Mouse (Mus musculus) limb, embryonic 12.5 days (tissue): ENCODE data around the gene Myof. TPM values are rescaled to one million over a fixed set of nuclear protein-coding genes. Genes with fewer than 3 reads are reported as not detected.

Experiments
- ATAC-seq: fragments of 200-750 bp; cut with Nextera tagmentation; 2 replicates; pipeline ENCODE4 v1.8.0; 2017; ENCODE audit warnings: low read depth, moderate TSS enrichment; ENCODE audit not compliant: insufficient number of reproducible peaks, insufficient read depth, low FRiP score, low TSS enrichment
- H3K27ac ChIP-seq: fragments of 300-500 bp; sonication (generic); 2 replicates; pipeline ENCODE4 v1.5.1; 2016; ENCODE audit warnings: mild to moderate bottlenecking, moderate library complexity
- H3K27me3 ChIP-seq: fragments of 300-500 bp; sonication (generic); 2 replicates; pipeline ENCODE4 v1.6.1; 2016; ENCODE audit warnings: mild to moderate bottlenecking, moderate library complexity
- H3K36me3 ChIP-seq: fragments of 300-500 bp; sonication (generic); 2 replicates; pipeline ENCODE4 v1.6.1; 2016; ENCODE audit warnings: mild to moderate bottlenecking, moderate library complexity
- H3K4me1 ChIP-seq: fragments of 300-500 bp; sonication (generic); replicated peaks from 2 replicates; pipeline ENCODE4 v1.6.1; 2016
- H3K4me2 ChIP-seq: fragments of 300-500 bp; sonication (generic); 2 replicates; pipeline ENCODE4 v1.6.1; 2016; ENCODE audit warnings: mild to moderate bottlenecking, moderate library complexity
- H3K4me3 ChIP-seq: fragments of 300-500 bp; sonication (generic); replicated peaks from 2 replicates; pipeline ENCODE4 v1.5.1; 2016; ENCODE audit warnings: mild to moderate bottlenecking
- H3K9ac ChIP-seq: fragments of 300-500 bp; sonication (generic); replicated peaks from 2 replicates; pipeline ENCODE4 v1.6.1; 2016; ENCODE audit warnings: mild to moderate bottlenecking, moderate library complexity
- H3K9me3 ChIP-seq: fragments of 300-500 bp; sonication (generic); 2 replicates; pipeline ENCODE4 v1.6.1; 2016; ENCODE audit warnings: mild to moderate bottlenecking, moderate library complexity
- WGBS: fragments of 180-500 bp; shearing (Covaris S2); methylation state at CpG from one replicate; pipeline ENCODE4 v1.1.7; 2016; 5-methylcytosine and 5-hydroxymethylcytosine counted together
- polyA plus RNA-seq: library from polyadenylated mRNA; unstranded; fragments of >200 nt; fragmentation: Nextera tagmentation; extraction: Ambion mirVana; gene quantifications from 2 replicates; pipeline ENCODE4 v1.2.1, GENCODE M21; 2016

Myof gene
- polyA plus RNA-seq, 1 experiment from 2014 or later: 6.2 TPM

- ATAC-seq: no peak
- Histone ChIP-seq H3K9me3 (no peaks in the 10 kb centered on the region), H3K36me3 (no peaks in the 10 kb centered on the region), H3K9ac (no peak overlapping the region), H3K27me3 (no peaks in the 10 kb centered on the region), H3K4me3 (no peak overlapping the region), H3K4me1 (peaks cover 8% of the 10 kb centered on the region; the same call in 1 of the 2 replicates), H3K4me2 (no peak overlapping the region), H3K27ac (no peak overlapping the region)
- 75% methylated on average over 4 of the region's 4 CpGs for WGBS
Measured at GRCm38 (mm10) chr19:37965828-37966227, 77.5 kb downstream of the Myof start.

- Histone ChIP-seq H3K9me3 (no peaks in the 10 kb centered on the region), H3K36me3 (no peaks in the 10 kb centered on the region), H3K9ac (no peak overlapping the region), H3K4me1 (no peaks in the 10 kb centered on the region), H3K4me2 (no peak overlapping the region), H3K27ac (no peak overlapping the region), H3K4me3 (no peak overlapping the region), H3K27me3 (no peaks in the 10 kb centered on the region)
- ATAC-seq: no peak
- 91% methylated on average over 5 of the region's 5 CpGs for WGBS
Measured at GRCm38 (mm10) chr19:37963421-37963820, 80.0 kb downstream of the Myof start.

DNA sequence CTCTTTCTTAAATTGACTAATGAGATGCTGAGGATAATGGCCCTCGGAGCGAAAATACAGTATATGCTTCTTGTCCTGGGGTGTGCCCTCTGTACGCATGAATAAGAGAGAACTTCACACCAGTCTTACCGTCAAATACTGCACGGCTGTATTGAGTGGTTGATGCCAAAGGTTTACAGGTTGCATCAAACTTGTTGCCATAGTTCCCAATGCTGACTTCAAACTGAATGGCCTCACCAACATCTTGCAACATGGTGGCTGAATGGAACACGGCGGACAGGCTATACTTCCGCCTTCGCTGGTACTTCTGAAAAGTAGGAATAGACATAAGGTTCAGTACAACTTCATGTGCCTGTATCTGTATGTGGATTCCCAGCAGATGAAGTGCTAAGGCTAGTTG lies 82.6 kb downstream of the Myof start:
- Histone ChIP-seq H3K27ac (no peak overlapping the region), H3K4me1 (no peaks in the 10 kb centered on the region), H3K27me3 (no peaks in the 10 kb centered on the region), H3K4me2 (no peak overlapping the region), H3K4me3 (no peak overlapping the region), H3K9me3 (no peaks in the 10 kb centered on the region), H3K36me3 (no peaks in the 10 kb centered on the region), H3K9ac (no peak overlapping the region)
- ATAC-seq: no peak
- WGBS: 96% methylated on average over 9 of the region's 9 CpGs

- H3K27me3 ChIP-seq: no peaks in the 10 kb centered on the region; the same call in 1 of the 2 replicates
- no peak overlapping the region for H3K9ac ChIP-seq
- H3K4me1 ChIP-seq: no peaks in the 10 kb centered on the region
- no peak for ATAC-seq
- H3K4me2 ChIP-seq: no peak overlapping the region
- no peak overlapping the region for H3K4me3 ChIP-seq
- no peak overlapping the region for H3K27ac ChIP-seq
- no peaks in the 10 kb centered on the region for H3K9me3 ChIP-seq
- H3K36me3 ChIP-seq: no peaks in the 10 kb centered on the region
- 87% methylated on average over 10 of the region's 10 CpGs for WGBS
Measured at GRCm38 (mm10) chr19:37959543-37960215, 83.7 kb downstream of the Myof start.

DNA sequence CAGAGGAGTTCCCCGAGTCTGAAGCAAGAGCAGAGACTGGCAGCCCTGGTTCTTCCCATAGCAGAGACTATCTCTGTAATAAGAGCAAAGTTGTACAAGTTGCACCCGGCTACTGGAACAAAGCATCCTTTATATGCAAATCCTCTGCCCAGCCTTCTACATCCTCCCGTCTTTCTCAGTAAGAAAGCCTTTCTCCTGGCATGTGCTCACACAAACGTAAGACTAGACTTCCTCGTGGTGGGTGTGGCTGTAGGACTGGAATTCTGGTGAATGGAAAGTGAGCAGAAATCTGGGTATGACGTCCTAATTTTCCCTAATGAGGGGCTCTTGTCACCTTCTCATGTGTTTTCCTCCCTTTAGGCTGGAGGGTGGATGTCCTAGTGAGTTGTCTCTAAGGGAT lies 84.3 kb downstream of the Myof start:
- no peak for ATAC-seq
- no peaks in the 10 kb centered on the region for H3K4me1 ChIP-seq
- H3K27me3 ChIP-seq: no peaks in the 10 kb centered on the region; the same call in 1 of the 2 replicates
- H3K27ac ChIP-seq: no peak overlapping the region
- no peak overlapping the region for H3K4me3 ChIP-seq
- H3K4me2 ChIP-seq: no peak overlapping the region
- WGBS: 67% methylated on average over 6 of the region's 6 CpGs
- no peaks in the 10 kb centered on the region for H3K9me3 ChIP-seq
- H3K9ac ChIP-seq: no peak overlapping the region
- H3K36me3 ChIP-seq: no peaks in the 10 kb centered on the region

DNA sequence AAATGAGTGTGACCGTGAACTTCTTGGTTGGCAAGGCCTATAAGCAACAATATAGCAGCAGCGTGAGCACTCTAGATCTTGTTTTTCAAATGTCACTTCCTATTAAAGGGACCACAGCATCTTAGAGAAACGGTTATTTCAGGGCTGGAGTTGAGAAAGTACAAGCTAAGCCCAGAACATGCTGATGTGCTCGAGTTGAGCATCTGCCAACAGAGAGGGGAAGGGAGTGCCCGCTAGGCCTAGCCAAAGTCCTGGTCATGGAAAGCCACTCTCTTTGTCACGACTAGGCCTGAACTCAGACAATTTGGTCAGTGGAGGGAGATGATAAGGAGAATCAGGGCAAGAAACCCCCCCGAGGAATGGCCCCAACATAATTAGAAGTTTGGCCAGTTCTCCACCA lies 86.1 kb downstream of the Myof start:
- H3K4me2 ChIP-seq: no peak overlapping the region

GRCm38 (mm10) chr19:37956006-37956405 lies 87.4 kb downstream of the Myof start:
- no peak for ATAC-seq
- Histone ChIP-seq H3K4me1 (no peaks in the 10 kb centered on the region), H3K9me3 (no peaks in the 10 kb centered on the region), H3K4me2 (no peak overlapping the region), H3K36me3 (no peaks in the 10 kb centered on the region), H3K27me3 (no peaks in the 10 kb centered on the region; the same call in 1 of the 2 replicates), H3K4me3 (no peak overlapping the region), H3K27ac (no peak overlapping the region), H3K9ac (no peak overlapping the region)
- 85% methylated on average over 3 of the region's 3 CpGs for WGBS

More for the DNA sequence above, 86.1 kb downstream of the Myof start:
- no peak overlapping the region for H3K27ac ChIP-seq
- H3K9me3 ChIP-seq: no peaks in the 10 kb centered on the region
- H3K27me3 ChIP-seq: no peaks in the 10 kb centered on the region; the same call in 1 of the 2 replicates
- no peaks in the 10 kb centered on the region for H3K4me1 ChIP-seq
- ATAC-seq: no peak
- H3K36me3 ChIP-seq: no peaks in the 10 kb centered on the region
- no peak overlapping the region for H3K4me3 ChIP-seq
- H3K9ac ChIP-seq: no peak overlapping the region
- WGBS: 82% methylated on average over 7 of the region's 7 CpGs

- H3K27me3 ChIP-seq: no peaks in the 10 kb centered on the region; the same call in 1 of the 2 replicates
- H3K27ac ChIP-seq: no peak overlapping the region
- H3K36me3 ChIP-seq: no peaks in the 10 kb centered on the region
- no peak for ATAC-seq
- H3K4me2 ChIP-seq: no peak overlapping the region
- no peaks in the 10 kb centered on the region for H3K9me3 ChIP-seq
- H3K4me1 ChIP-seq: no peaks in the 10 kb centered on the region
- H3K4me3 ChIP-seq: no peak overlapping the region
- no peak overlapping the region for H3K9ac ChIP-seq
- WGBS: 39% methylated on average over 7 of the region's 7 CpGs
Measured at GRCm38 (mm10) chr19:37955425-37956001, 87.9 kb downstream of the Myof start.

- no peaks in the 10 kb centered on the region; the same call in 1 of the 2 replicates for H3K27me3 ChIP-seq
- no peaks in the 10 kb centered on the region for H3K4me1 ChIP-seq
- no peaks in the 10 kb centered on the region for H3K36me3 ChIP-seq
- no peak overlapping the region for H3K4me2 ChIP-seq
- no peaks in the 10 kb centered on the region for H3K9me3 ChIP-seq
- no peak overlapping the region for H3K9ac ChIP-seq
- WGBS: 76% methylated on average over 5 of the region's 5 CpGs
- ATAC-seq: no peak
- no peak overlapping the region for H3K27ac ChIP-seq
- no peak overlapping the region for H3K4me3 ChIP-seq
Measured at GRCm38 (mm10) chr19:37954772-37955171, 88.6 kb downstream of the Myof start.

DNA sequence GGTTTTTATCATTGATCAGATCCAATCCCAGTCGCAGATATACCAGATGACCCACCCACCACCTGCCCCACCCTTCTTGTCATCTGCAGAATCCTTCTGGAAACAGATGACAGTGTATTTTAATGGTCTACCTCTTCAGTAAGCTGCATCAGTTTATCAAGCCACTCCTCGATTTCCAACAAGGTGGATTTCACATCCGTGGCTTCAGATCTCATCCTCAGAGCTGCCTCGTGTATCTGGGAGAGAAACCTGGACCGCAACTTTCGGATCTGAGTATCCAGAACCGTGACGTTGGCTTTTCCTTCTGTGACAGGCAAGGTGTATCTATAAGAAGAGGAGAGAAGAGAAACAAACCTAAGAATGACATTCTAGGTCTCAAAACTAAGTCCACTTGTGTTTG lies 89.1 kb downstream of the Myof start:
- WGBS: 83% methylated on average over 8 of the region's 8 CpGs
- ATAC-seq: no peak
- H3K9me3 ChIP-seq: no peaks in the 10 kb centered on the region
- H3K36me3 ChIP-seq: no peaks in the 10 kb centered on the region
- no peak overlapping the region for H3K27ac ChIP-seq
- no peak overlapping the region for H3K4me3 ChIP-seq
- no peak overlapping the region for H3K9ac ChIP-seq
- H3K27me3 ChIP-seq: no peaks in the 10 kb centered on the region; the same call in 1 of the 2 replicates
- no peak overlapping the region for H3K4me2 ChIP-seq
- H3K4me1 ChIP-seq: no peaks in the 10 kb centered on the region

DNA sequence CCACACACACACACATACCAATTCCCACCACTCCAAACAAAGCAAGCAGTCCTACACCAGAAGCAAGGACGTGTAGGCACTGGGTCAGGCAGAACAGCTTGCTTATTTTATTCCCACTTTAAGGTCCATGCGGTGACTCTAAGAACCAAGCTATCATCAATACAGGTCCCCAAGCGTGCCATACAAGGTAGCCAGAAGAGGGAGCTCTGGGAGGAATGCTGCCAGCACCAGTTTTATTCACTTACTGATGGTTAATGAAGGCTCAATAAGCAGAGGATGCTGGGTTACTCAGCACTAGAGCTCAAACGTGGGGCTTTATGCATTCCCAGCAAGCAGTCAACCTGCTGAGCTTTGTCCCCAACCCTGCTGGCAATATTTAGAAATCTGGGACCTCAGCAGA lies 96.7 kb downstream of the Myof start:
- Histone ChIP-seq H3K9me3 (no peaks in the 10 kb centered on the region), H3K4me1 (0 out of 2 replicates have a peak, but pooled peaks cover 6% of the 10 kb centered on the region), H3K4me3 (no peak overlapping the region), H3K9ac (no peak overlapping the region), H3K4me2 (no peak overlapping the region), H3K27me3 (no peaks in the 10 kb centered on the region), H3K36me3 (no peaks in the 10 kb centered on the region), H3K27ac (no peak overlapping the region)
- ATAC-seq: no peak
- 25% methylated on average over 4 of the region's 4 CpGs for WGBS

DNA sequence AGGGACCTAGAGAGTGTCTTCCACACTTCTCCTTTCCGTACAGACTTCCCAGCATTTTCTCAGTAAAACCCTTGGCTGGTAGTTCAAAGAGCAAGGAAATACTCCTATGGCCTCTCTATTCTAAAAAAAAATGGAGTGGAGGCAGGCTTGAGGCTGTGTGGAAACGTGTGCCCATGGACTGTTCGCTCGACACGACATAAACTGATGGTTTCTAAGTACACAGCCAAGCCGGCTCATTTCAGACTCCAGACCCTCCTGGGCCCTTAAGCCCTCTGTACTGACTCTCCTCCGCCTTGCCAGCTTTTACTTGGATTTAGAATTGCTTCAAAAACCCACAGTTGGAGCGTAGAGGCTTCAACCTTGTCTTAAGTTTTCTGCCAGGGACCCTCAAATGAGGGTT lies 97.3 kb downstream of the Myof start:
- Histone ChIP-seq H3K4me3 (no peak overlapping the region), H3K9me3 (no peaks in the 10 kb centered on the region), H3K4me2 (no peak overlapping the region), H3K27me3 (no peaks in the 10 kb centered on the region), H3K36me3 (no peaks in the 10 kb centered on the region), H3K27ac (no peak overlapping the region), H3K4me1 (0 out of 2 replicates have a peak, but pooled peaks cover 6% of the 10 kb centered on the region), H3K9ac (no peak overlapping the region)
- no peak for ATAC-seq
- WGBS: 66% methylated on average over 8 of the region's 8 CpGs
